Mouse (Mus musculus): Measurements from ENCODE around the gene Il21r.

Gene Il21r

DNA sequence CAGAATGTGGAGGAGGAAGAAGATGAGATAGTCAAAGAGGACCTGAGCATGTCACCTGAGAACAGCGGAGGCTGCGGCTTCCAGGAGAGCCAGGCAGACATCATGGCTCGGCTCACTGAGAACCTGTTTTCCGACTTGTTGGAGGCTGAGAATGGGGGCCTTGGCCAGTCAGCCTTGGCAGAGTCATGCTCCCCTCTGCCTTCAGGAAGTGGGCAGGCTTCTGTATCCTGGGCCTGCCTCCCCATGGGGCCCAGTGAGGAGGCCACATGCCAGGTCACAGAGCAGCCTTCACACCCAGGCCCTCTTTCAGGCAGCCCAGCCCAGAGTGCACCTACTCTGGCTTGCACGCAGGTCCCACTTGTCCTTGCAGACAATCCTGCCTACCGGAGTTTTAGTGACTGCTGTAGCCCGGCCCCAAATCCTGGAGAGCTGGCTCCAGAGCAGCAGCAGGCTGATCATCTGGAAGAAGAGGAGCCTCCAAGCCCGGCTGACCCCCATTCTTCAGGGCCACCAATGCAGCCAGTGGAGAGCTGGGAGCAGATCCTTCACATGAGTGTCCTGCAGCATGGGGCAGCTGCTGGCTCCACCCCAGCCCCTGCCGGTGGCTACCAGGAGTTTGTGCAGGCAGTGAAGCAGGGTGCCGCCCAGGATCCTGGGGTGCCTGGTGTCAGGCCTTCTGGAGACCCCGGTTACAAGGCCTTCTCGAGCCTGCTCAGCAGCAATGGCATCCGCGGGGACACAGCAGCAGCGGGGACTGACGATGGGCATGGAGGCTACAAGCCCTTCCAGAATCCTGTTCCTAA, 27.3 kb upstream of the Il21r start:
- no peak for DNase-seq

- peak; percentile 25 for DNase-seq
Observed at GRCm38 (mm10) chr7:125576982-125577381, 26.2 kb upstream of the Il21r start.

DNA sequence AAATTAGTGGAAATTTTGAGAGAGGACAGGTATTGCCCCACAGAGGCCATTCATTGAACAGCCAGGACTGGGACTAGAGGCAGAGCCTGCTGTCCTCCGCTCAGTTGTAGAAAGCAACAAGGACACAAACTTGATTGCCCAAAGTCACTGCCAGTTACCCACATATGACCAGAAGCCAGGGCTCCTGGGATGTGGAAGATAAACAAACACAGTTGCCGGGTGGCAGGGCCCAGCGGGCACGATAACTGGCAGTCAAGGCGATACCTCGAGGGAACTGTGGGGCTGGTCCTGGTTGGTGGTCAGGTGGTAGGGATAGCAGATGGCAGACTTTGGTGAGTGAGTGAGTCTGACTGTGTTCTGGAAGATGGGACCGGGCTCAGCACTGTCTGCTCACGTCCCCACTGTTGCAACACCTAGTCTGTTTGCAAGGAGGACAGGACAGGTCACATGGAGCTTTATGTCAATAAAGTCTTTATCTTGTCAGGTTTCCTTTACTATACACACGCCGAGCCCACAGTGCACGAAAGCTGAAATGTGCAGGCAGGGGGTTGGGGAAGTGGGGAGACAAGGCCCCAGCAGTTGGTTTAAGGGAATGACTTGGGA, 25.6 kb upstream of the Il21r start:
- peak; percentile 20 for DNase-seq

DNA sequence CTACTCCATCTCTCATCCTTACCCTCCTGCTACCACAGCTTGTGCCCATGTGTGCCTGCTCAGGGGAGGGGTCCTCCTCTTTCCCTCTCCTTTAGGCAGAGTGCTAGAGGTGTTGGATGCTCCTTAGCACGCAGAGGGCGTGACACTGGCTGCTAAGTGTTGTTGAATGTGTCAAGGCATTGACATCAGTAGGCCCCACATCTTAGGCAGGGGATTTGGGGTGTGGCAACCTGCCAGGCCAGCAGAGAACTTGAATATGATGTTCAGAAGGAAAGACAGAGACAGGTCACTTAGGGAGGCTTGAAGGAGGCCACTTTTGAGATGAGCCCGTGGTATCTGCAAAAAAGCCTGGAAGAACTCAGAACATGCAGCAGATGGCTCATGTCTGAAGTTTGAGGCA, 25.1 kb upstream of the Il21r start:
- DNase-seq = no peak

DNA sequence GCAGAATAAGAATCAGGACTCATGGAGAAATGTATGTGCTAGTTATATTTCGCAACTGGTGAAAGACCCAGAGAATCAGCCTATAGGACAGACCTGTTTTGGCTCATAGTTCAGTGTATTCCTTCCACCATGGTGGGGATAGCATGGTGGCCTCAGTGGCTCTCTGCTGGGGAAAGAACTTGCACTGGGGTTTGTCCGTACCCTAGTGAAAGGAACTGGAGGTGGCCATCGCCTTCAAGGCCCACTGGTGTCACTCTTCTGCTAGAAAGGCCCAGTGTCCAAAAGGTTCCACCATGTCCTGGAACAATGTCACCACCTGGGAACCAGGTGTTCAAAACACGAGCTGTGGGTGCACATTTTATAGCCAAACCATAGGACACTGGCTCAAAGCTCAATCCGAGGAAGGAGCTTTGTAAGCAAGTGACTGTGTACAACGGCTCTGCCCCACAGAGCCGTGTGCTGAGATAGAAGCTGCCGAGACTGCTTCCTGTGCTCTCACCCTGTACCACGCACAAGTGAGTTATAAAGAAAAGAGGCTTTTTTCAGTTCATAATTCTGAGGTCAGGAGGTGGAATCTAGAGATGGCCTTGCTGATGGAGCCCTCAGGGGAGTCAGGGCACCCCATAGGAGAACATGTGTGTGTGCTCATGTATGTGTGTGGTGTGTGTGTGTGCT, 23.5 kb upstream of the Il21r start:
- no peak for DNase-seq

- no peak for DNase-seq
Observed at GRCm38 (mm10) chr7:125580220-125580549, 23.0 kb upstream of the Il21r start.

DNA sequence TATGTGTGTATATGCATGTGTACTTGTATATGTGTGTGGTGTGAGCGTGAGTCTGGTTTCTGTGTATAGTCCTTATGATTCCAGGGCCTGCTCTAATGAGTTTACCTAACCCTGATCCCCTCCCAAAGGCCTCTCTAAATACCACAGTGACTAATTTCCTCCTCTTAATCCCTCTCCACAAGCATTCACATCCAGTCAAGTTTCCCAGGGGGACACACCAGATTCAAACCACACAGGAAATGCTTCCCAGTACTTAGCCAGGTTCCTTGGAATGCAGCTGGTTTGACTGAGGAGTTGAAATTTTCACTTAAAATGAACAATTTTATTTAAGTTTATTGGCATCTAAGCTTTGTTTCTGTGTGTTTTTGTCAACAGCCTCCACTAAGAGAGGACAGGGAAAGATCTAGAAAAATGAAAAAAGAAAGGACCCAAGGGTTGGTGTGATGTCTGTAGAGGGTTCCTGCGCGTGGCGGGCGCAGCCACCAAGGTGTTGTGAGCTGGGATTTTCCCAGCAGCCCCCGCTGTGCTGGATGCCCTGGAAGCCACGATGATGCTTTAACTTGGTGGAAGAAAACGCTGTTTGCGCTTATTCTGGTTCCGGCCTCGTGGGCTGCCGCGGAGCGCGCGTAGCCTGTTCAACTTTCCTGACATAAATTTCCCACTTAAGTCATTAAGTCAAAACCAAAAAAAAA, 22.5 kb upstream of the Il21r start:
- no peak for DNase-seq

DNA sequence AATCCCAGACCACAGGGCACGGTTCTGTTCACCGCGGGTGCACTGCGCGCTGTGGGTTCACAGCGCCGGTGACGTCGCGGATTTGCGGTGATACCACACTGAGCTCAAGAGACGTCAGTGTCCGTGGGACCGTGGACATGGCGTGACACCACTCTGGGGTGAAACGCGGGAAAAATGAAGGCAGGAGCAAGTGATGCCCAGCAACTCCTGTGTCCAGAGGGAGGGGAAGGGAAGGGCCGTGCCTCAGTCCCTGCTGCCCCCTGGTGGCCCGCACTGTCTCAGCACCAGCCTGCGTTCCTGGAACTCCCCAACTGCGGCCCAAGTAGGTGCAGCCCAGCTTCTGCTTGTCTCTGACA, 21.9 kb upstream of the Il21r start:
- DNase-seq = peak; percentile 84

GRCm38 (mm10) chr7:125583325-125584004, 19.8 kb upstream of the Il21r start:
- DNase-seq = no peak

DNA sequence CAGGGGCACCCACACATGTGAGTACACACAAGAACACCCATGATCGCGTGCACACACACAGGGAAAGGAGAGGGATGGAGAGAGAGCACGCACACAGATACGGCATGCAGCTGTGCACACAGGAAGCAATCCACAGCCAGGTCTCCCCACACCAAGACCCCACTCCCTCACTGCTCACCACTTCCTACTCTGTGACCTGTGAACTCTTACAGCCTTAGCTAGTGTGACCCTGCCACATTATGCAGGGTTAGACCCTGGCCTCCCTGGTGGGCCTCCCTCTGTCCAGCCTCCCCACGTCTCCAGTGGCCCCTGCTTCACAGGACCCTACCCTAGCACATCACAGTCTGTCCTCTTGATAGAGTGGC, 19.2 kb upstream of the Il21r start:
- no peak for DNase-seq

DNA sequence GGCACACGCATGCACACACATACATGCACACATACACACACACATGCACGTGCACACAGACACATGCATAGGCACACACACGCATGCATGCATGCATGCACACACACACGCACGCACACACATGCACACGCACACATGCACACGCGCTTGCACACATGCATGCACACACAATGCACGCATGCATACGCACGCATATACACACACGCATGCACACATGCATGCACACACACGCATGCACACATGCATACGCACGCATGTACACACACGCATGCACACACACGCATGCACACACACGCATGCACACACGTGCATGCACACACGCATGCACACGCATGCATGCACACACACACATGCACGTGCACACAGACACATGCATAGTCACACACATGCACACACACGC, 16.9 kb upstream of the Il21r start:
- DNase-seq = no peak

DNA sequence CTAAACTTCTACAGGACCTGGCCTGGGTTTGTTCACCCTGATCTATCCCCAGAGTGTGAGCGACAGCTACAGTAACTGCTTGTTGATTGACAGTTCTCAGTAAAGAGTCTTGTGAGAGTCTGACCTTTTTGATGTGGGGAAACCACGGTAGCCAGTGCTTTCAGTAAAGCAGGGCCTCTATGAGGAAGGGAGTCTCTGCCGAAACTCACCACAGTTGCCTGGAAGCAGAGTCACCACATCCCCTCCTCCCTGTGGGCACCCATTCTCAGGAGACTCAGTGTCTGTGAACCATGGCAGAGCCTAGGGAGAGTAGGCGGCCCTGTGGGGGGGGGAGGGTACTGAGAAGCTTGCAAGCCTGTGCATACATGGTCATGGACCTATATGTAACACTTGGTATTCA, 14.5 kb upstream of the Il21r start:
- DNase-seq = no peak

- no peak for DNase-seq
Observed at GRCm38 (mm10) chr7:125589896-125590295, 13.3 kb upstream of the Il21r start.

DNA sequence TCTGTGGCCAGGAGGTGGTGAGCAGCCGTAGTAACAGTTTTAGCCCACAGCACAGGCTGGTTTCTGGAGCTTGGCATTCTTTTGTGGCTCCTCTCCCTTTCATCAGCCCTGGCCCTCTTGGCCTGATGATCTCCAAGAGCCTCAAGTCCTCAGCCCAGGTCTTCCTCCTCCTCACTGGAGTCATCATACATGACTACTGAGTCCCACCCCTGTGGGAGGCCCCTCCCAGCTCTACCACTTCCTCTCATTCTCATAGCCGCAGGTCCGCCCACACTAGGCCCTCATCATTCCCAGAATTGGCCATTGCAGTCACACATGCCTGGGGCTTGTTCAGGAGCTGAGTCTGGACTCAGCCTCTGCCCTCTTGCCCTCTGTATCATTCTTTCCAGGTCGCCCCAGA, 9.4 kb upstream of the Il21r start:
- DNase-seq = no peak

DNA sequence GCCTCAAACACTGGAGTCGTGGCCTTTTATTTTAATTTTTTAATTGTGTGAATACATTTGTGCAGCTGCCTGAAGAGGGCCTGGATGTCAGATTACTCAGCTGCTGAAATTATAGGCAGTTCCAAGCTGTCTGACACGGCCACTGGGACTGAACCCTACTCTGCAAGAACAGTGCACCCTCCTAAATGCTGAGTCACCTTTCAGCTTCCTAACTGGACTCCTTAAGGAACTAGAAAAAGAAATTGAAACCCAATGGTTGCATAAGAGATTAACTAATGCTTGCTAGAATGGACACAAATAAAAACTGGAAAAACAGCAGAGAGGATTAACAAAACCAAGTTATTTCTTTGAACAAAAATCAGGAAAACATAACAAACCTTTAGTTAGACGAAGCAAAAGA, 6.8 kb upstream of the Il21r start:
- DNase-seq = no peak

- DNase-seq = no peak
Observed at GRCm38 (mm10) chr7:125597083-125597482, 6.1 kb upstream of the Il21r start.

DNA sequence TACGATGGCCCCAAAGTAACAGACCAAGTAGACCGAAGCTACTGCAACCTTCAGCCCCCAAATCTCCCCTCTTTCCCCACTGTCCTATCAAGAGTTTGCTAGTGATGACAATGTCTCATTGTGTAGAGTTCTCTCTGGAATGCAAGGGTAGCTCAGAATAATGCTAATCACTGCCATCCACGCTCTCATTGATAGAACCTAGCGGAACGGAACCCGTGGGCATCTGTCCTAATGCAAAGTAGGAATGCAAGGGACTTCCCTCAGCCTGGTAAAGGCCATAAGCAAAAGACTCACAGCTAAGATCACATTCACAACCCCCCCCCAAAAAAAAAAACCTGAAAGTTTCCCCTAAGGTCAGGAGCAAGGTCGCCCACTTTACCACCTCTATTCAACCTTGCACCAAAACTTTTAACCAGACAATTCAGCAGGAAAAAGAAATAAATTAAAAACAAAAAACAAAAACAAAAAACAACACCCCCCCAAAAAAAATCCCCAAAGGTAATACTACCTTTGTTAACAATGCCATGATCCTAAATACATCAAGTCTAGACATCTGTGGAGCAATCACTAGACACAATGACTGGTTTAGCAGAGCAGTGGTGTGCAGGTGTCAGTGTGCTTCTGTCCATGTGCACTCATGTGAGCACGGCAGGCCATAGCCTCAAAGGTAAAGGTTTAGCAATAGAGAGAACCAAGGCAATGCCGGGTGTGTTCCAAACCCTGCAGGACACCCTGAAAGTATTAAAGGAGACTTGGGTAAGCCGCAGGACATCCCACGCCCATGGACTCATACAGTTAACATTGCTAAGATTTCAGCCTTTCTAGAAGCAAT, 5.5 kb upstream of the Il21r start:
- DNase-seq = no peak

GRCm38 (mm10) chr7:125599373-125599973, 3.8 kb upstream of the Il21r start:
- DNase-seq = no peak

DNA sequence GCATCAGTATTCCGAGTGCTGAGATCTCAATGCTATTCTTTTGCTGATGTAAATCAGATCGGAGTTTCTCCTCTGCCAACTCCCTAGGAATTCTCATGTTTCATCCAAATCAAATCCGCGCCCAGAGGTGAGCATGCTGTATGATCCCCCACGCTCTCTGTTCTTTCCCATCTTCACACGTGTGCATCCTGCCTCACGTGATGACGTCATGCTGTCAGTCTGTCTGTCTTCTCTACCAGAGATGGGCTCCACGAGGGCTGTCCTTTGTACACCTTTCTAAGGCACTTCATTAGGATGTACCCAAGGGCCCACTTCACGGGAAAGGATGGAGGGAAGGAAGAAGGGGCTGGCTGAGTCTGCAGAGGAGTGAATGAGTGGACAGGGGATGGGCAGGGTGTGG, 3.1 kb upstream of the Il21r start:
- DNase-seq = no peak

DNA sequence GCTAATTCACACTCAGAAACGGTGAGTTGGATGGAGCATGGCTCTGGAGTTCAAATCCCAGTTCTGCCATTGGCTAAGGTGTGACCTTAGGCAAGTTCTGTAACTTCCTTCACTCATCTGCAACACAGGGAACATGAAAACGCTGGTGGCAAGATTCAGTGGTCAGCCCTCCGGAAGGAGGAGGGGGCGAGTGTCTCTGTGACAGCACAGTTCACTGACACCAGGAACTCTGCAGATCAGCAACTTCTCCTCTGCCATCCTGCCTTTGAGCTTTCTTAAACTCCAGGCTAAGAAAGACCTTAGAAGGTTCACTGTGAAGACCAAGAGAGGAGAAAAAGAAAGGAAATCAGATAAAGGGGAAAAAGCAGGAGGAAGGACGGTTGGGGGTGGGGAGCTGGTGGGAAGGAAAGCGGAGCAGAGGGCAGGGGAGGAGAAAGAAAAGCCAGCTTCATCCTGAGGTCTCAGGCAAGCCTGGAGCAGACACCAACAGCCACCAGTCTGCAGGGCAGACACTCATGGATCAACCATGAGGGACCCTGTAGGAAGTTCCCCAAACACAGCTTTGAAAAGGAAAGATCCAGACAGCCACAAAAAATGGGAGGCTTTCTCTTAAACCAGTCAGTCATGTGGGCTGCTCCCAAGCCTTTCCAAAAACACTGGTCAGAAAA, 2.5 kb upstream of the Il21r start:
- DNase-seq = no peak

GRCm38 (mm10) chr7:125601280-125601670, 2.0 kb upstream of the Il21r start:
- no peak for DNase-seq
